Mouse (Mus musculus): ENCODE measurements at regions not wholly inside any gene's neighbourhood (a gene's known extent, or its start where the extent isn't known, plus 50 kb on each side); places are given as distances from the start of the nearest gene placed in this dataset.

GRCm38 (mm10) chr9:91131415-91132255, 230.6 kb upstream of the Zic4 start:
- Histone ChIP-seq H3K9ac (no peak overlapping the region), H3K4me2 (no peak overlapping the region), H3K36me3 (no peaks in the 10 kb centered on the region), H3K9me3 (no peaks in the 10 kb centered on the region), H3K27ac (replicated peaks) (no peak overlapping the region), H3K4me3 (no peak overlapping the region), H3K27me3 (no peaks in the 10 kb centered on the region), H3K4me1 (replicated peaks) (no peaks in the 10 kb centered on the region; the same call in 1 of the 2 replicates)
- 77% methylated on average over 7 of the region's 7 CpGs for WGBS
- no peak for ATAC-seq (ENCODE audit: low read depth)

DNA sequence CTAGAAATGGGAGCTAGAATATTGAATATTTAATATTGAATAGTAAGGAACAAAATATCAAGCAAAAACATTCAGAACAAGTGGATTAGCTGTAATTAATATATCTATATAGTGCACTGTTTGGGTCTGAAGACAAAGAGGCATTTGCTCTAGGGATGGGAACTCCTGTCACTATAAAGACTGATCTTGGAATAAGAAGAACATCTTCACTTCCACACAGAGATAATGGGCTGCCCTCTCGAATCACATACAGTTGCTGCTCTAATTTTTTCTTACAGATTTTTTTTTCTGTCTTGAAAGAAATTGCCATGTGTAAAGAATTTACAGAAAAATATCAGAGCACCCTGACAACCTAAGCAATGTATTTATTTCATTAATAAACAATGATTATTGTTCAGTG, 229.7 kb upstream of the Zic4 start:
- Histone ChIP-seq H3K4me3 (no peak overlapping the region), H3K4me1 (replicated peaks) (no peaks in the 10 kb centered on the region), H3K4me2 (no peak overlapping the region), H3K27me3 (no peaks in the 10 kb centered on the region), H3K9ac (no peak overlapping the region), H3K9me3 (no peaks in the 10 kb centered on the region), H3K36me3 (no peaks in the 10 kb centered on the region), H3K27ac (replicated peaks) (no peak overlapping the region)
- 66% methylated on average over 1 of the region's 1 CpGs for WGBS
- ATAC-seq (ENCODE audit: low read depth), result no peak

DNA sequence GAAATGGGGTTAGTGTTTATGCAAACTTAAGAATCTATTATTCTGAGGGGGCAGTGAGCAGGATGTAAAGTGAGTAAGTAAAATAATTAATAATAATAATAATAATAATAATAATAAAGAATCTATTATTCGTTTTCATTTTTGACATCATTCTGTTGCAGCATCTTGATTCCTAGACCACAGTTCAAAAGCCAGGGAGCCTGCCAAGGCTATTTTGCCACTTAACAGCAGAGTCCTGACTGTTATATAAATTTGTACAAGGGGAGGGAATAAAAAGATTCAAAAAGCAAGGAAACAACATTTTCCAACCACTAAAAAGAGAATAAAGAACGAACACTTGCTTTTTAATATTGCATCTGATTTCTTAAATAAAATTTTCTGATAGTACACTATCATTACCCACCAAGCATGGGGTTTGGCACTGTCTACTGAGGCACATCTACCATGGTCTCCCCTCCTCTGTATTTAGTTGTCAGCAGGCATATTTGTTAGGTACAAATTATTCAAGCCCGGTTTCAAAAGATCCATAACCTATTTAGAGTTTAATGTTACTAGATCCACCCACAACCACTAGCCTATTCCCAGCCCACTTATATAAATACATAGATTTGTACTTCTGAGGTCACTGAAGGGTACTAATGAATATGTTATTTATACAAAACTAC, 228.8 kb upstream of the Zic4 start:
- no peak for ATAC-seq (ENCODE audit: low read depth)
- H3K4me1 ChIP-seq (replicated peaks), result no peaks in the 10 kb centered on the region
- H3K4me3 ChIP-seq, result no peak overlapping the region
- no peak overlapping the region for H3K27ac ChIP-seq (replicated peaks)
- H3K27me3 ChIP-seq, result no peaks in the 10 kb centered on the region
- H3K9ac ChIP-seq, result no peak overlapping the region
- H3K4me2 ChIP-seq, result no peak overlapping the region
- 90% methylated on average over 3 of the region's 3 CpGs for WGBS
- no peaks in the 10 kb centered on the region for H3K9me3 ChIP-seq
- H3K36me3 ChIP-seq, result no peaks in the 10 kb centered on the region

DNA sequence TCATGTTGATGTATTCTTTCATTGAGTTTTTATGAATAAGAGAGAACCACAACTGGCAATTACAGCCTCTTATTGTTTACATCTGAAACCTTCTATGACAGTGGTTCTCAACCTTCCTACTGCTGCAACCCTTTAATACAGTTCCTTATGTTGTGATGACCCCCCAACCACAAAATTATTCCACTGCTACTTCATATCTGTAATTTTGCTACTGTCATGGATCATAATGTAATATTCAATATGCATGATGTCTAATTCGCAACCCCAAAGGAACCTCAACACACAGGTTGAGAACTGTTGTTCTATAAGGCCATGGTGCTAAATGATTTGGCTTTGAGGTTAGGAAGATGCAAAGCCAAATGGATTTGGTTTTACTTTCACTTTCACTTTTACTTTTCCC, 227.9 kb upstream of the Zic4 start:
- no peaks in the 10 kb centered on the region for H3K36me3 ChIP-seq
- H3K4me2 ChIP-seq, result no peak overlapping the region
- H3K4me3 ChIP-seq, result no peak overlapping the region
- H3K27ac ChIP-seq (replicated peaks), result no peak overlapping the region
- WGBS, result 96% methylated on average over 1 of the region's 1 CpGs
- H3K27me3 ChIP-seq, result no peaks in the 10 kb centered on the region
- H3K4me1 ChIP-seq (replicated peaks), result no peaks in the 10 kb centered on the region
- no peaks in the 10 kb centered on the region for H3K9me3 ChIP-seq
- H3K9ac ChIP-seq, result no peak overlapping the region
- no peak for ATAC-seq (ENCODE audit: low read depth)

- Histone ChIP-seq H3K9ac (no peak overlapping the region), H3K4me1 (replicated peaks) (no peaks in the 10 kb centered on the region), H3K27ac (replicated peaks) (no peak overlapping the region), H3K4me2 (no peak overlapping the region), H3K4me3 (no peak overlapping the region), H3K9me3 (no peaks in the 10 kb centered on the region), H3K27me3 (no peaks in the 10 kb centered on the region), H3K36me3 (no peaks in the 10 kb centered on the region)
- ATAC-seq (ENCODE audit: low read depth), result no peak
- 78% methylated on average over 2 of the region's 2 CpGs for WGBS
These were observed 227.1 kb upstream of the Zic4 start for GRCm38 (mm10) chr9:91135107-91135506.

- H3K27me3 ChIP-seq, result no peaks in the 10 kb centered on the region
- 16% methylated on average over 1 of the region's 1 CpGs for WGBS
- no peaks in the 10 kb centered on the region for H3K36me3 ChIP-seq
- H3K9ac ChIP-seq, result no peak overlapping the region
- H3K27ac ChIP-seq (replicated peaks), result no peak overlapping the region
- H3K4me2 ChIP-seq, result no peak overlapping the region
- 0 out of 2 replicates have a peak, but pooled peaks cover 4% of the 10 kb centered on the region for H3K4me1 ChIP-seq (replicated peaks)
- no peak overlapping the region for H3K4me3 ChIP-seq
- H3K9me3 ChIP-seq, result no peaks in the 10 kb centered on the region
- no peak for ATAC-seq (ENCODE audit: low read depth)
These were observed 221.6 kb upstream of the Zic4 start for GRCm38 (mm10) chr9:91140651-91141050.

DNA sequence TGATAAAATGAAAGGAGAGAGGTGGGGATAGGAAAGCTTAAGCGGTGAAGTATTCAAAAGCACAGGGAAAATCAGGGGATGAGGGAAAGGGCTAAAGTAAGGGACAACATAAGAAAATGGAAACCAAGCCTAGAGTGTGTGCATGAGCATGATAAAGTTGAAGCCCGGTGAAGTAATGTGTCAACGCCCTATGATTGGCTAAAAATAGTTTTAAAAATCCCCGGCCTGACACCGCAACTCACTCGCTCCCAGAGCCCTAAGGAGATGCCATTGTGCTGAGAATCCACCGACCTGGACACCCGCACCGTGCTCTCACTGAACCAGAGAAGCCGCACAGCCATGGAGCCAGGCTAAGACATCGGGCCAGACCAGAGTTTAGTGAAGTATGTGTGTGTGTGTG, 210.3 kb upstream of the Zic4 start:
- no peaks in the 10 kb centered on the region for H3K4me1 ChIP-seq (replicated peaks)
- H3K27ac ChIP-seq (replicated peaks), result no peak overlapping the region
- H3K4me2 ChIP-seq, result no peak overlapping the region
- no peak for ATAC-seq (ENCODE audit: low read depth)
- no peak overlapping the region for H3K9ac ChIP-seq
- 90% methylated on average over 11 of the region's 11 CpGs for WGBS
- no peaks in the 10 kb centered on the region for H3K27me3 ChIP-seq
- H3K9me3 ChIP-seq, result no peaks in the 10 kb centered on the region
- H3K36me3 ChIP-seq, result no peaks in the 10 kb centered on the region
- H3K4me3 ChIP-seq, result no peak overlapping the region

DNA sequence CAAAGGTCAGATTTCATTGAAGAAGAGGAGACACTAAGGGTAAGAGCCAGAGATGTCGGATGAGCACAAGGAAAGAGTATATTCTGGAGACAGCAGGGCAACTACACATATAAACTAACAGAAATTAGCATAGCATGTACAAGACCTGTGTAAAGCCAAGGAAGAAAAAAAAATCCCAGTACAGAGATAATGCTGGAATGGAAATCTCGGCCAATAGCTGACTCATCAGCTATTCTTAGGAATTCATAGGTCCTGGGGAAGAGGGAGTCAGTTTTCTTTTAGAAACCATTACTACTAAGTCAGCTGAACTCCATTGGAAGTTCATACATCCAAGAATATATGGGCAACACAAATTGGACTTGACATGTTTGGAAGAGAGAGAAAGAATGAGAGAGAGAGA, 202.9 kb upstream of the Zic4 start:
- no peak for ATAC-seq (ENCODE audit: low read depth)
- Histone ChIP-seq H3K27me3 (no peaks in the 10 kb centered on the region), H3K27ac (replicated peaks) (no peak overlapping the region), H3K9me3 (no peaks in the 10 kb centered on the region), H3K36me3 (no peaks in the 10 kb centered on the region), H3K4me2 (no peak overlapping the region), H3K4me1 (replicated peaks) (no peaks in the 10 kb centered on the region), H3K9ac (no peak overlapping the region), H3K4me3 (no peak overlapping the region)
- 86% methylated on average over 2 of the region's 2 CpGs for WGBS

DNA sequence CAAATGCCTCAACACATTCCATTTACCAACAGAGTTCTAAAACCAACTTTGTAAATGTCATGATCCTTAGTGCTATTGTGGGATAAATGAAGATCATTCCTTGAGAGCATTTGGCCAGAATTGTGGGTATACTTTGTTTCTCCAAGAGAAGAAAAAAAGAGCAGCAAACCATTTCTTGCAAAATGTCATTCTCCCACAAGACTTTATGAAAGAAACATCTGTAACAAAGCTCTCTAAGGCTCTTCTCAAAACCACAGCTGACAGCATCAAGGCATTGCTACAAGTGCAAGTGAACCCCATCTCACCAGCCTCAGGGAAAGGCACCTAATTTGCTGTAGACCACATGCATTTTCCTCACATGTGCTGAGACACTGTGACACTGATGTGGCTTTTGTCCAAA, 194.3 kb upstream of the Zic4 start:
- no peak for ATAC-seq (ENCODE audit: low read depth)
- Histone ChIP-seq H3K4me2 (no peak overlapping the region), H3K36me3 (no peaks in the 10 kb centered on the region), H3K9ac (no peak overlapping the region), H3K9me3 (no peaks in the 10 kb centered on the region), H3K4me3 (no peak overlapping the region), H3K27ac (replicated peaks) (no peak overlapping the region), H3K4me1 (replicated peaks) (no peaks in the 10 kb centered on the region), H3K27me3 (no peaks in the 10 kb centered on the region)

DNA sequence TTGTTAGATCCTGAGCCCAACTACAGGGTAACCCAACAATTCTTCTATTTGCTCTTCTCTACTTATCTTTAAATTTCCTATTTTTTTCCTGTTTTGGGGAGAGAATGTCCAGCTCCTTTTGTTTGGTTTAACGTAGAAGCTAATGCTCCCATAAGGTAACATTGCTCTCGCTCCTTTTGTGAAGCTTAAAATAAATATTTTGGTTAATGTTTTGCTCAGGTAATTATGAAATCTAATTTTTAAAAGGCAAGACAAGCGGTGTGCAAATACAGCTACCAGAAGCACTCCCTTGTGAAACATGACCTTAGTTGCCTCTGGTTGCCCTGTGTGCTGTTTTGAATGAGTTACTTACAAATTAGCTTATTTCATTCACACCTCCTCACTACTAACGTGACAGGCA, 169.0 kb upstream of the Zic4 start:
- H3K4me2 ChIP-seq, result no peak overlapping the region
- 86% methylated on average over 4 of the region's 4 CpGs for WGBS
- no peak for ATAC-seq (ENCODE audit: low read depth)

DNA sequence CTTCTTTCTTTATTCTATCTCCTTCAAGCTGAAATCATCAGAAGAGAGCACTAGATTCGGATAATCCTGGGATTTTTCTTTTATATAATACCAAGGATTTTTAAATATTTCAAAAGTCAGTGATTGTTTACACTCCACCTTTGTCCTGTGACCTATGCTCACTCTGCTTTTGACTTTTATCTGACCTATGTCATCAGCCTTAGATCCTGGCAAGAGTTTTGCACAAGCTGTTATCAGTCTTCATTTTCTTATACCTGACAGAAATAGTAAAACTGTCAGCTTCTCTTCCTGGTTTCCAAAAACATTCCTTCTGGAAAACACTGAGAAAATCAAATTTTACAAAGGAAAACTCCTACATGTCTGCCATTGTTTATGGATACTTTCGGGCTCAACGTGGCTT, 168.3 kb upstream of the Zic4 start:
- 89% methylated on average over 3 of the region's 3 CpGs for WGBS
- ATAC-seq (ENCODE audit: low read depth), result no peak

More for the DNA sequence above, 169.0 kb upstream of the Zic4 start:
- Histone ChIP-seq H3K9ac (no peak overlapping the region), H3K4me3 (no peak overlapping the region), H3K27ac (replicated peaks) (no peak overlapping the region), H3K27me3 (no peaks in the 10 kb centered on the region), H3K9me3 (no peaks in the 10 kb centered on the region), H3K4me1 (replicated peaks) (no peaks in the 10 kb centered on the region), H3K36me3 (no peaks in the 10 kb centered on the region)

DNA sequence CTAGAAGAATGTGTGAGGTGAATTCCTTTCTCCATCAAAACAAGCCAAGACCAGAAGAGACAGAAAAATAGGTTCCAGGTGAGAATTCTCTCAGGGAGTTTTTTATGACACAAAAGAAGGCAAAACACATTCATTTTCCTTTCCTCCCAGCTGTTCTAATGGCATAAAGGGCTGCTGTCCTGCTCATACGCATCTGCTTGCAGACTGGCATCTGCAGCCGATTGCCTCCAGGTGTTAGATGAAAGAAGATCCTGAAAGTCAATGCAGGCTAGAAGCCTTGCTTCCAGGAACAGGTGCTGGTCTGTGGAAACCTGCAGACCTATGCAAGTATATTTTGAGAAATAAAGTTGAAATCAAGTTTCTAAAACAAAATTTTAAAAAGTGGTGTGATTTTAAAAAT, 154.9 kb upstream of the Zic4 start:
- ATAC-seq (ENCODE audit: low read depth), result no peak
- Histone ChIP-seq H3K36me3 (no peaks in the 10 kb centered on the region), H3K27ac (replicated peaks) (no peak overlapping the region), H3K9me3 (no peaks in the 10 kb centered on the region), H3K27me3 (no peaks in the 10 kb centered on the region), H3K4me1 (replicated peaks) (no peaks in the 10 kb centered on the region), H3K9ac (no peak overlapping the region), H3K4me3 (no peak overlapping the region), H3K4me2 (no peak overlapping the region)
- 62% methylated on average over 2 of the region's 2 CpGs for WGBS

More for the DNA sequence above, 168.3 kb upstream of the Zic4 start:
- H3K4me1 ChIP-seq (replicated peaks), result no peaks in the 10 kb centered on the region
- no peak overlapping the region for H3K9ac ChIP-seq
- no peaks in the 10 kb centered on the region for H3K36me3 ChIP-seq
- no peaks in the 10 kb centered on the region for H3K27me3 ChIP-seq
- no peak overlapping the region for H3K4me2 ChIP-seq
- no peak overlapping the region for H3K27ac ChIP-seq (replicated peaks)
- H3K4me3 ChIP-seq, result no peak overlapping the region
- H3K9me3 ChIP-seq, result no peaks in the 10 kb centered on the region

All from neural tube, embryonic 13.5 days (tissue).